ENCODE assay signal across 8 mouse cellular contexts in the genomic region with DNA sequence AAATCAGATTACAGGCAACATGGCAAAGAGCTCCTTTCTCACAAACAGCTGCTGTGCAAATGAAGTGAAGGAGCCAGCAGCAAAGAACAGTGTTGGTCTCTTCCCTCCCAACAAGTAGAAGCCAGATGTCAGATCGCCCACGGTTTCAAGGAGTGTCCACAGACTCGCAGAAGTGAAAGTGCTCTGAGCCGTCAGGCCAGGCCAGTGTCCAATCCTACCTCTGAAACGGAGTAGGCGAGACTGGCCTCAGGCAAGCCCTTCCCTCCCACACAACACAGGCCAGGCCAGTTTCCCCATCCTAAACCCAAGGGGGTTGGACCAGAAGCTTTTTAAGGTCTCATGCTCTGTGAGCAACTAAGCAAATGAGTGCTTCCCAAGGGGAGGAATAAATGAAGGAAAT. TPM values are rescaled to one million over a fixed set of nuclear protein-coding genes. Genes with fewer than 3 reads are reported as not detected.
DNase-seq lines count a peak whose midpoint lies in the region; ATAC-seq and TF ChIP-seq lines count a peak whose summit lies in the region.
"Had no signal": no experiment of that assay in that cellular context is flagged by ENCODE, and none has a peak within 500 bp of the region (broad histone marks: within the 10 kb centered on the region; RNA-seq: fewer than 3 reads in every experiment).

No protein-coding gene starts in this region.

- ATAC-seq in liver, embryonic 12.5 days = no peak
- ATAC-seq in liver, postnatal 0 days = peak; percentile 89

- TF ChIP-seq CTCF in liver, postnatal 0 days (IDR thresholded peaks at IDR 0.05; ENCODE audit: low read depth) = no peak
- no peak for TF ChIP-seq CTCF in thymus, adult 2 months (IDR thresholded peaks at IDR 0.05; ENCODE audit: borderline replicate concordance, control insufficient read depth, extremely low read depth, insufficient read depth, low read length, poor library complexity)

- TF ChIP-seq POLR2A in thymus, adult 2 months (IDR thresholded peaks at IDR 0.05; ENCODE audit: control insufficient read depth, extremely low read depth, insufficient read depth, low read length, poor library complexity) = no peak

- H3K4me1 ChIP-seq in liver, embryonic 12.5 days = peaks cover 8% of the 10 kb centered on the region; the same call in 1 of the 2 replicates
- peaks cover 38% of the 10 kb centered on the region for H3K4me1 ChIP-seq in liver, postnatal 0 days (ENCODE audit: insufficient read depth)
- H3K4me1 ChIP-seq in thymus, adult 2 months (replicated peaks; ENCODE audit: control insufficient read depth, insufficient read depth, low read length) = 0 out of 2 replicates have a peak, but pooled peaks cover 3% of the 10 kb centered on the region
- H3K4me1 ChIP-seq: midbrain, embryonic 12.5 days had no signal

- 81% methylated on average over 6 of the region's 6 CpGs for WGBS in liver, embryonic 12.5 days (ENCODE audit: insufficient replicate concordance)
- WGBS in liver, postnatal 0 days (ENCODE audit: insufficient replicate concordance) = 57% methylated on average over 6 of the region's 6 CpGs
- 83% methylated on average over 6 of the region's 6 CpGs for WGBS in thymus, adult 2 months

- H3K9ac ChIP-seq in liver, embryonic 12.5 days = no peak overlapping the region
- H3K9ac ChIP-seq in liver, postnatal 0 days (replicated peaks) = peak overlapping the region; percentile 45; the same call in 1 of the 2 replicates
- H3K9ac ChIP-seq: midbrain, embryonic 12.5 days had no signal

- TF ChIP-seq EP300 in liver, postnatal 0 days (IDR thresholded peaks at IDR 0.05; ENCODE audit: low read depth) = no peak

- peaks cover 98% of the 10 kb centered on the region for H3K36me3 ChIP-seq in liver, embryonic 12.5 days
- peaks cover 45% of the 10 kb centered on the region for H3K36me3 ChIP-seq in liver, postnatal 0 days (replicated peaks; ENCODE audit: insufficient read depth, low read length)
- H3K36me3 ChIP-seq in thymus, adult 2 months (ENCODE audit: control insufficient read depth, insufficient read depth, low read length) = peaks cover 4% of the 10 kb centered on the region; the same call in 1 of the 2 replicates

- intact Hi-C loops in gastrocnemius, postnatal 14 days (cut with DNase I; ENCODE audit: low total_unique reads) = no loop called here

- DNase-seq in liver = no peak
- peak; percentile 79 for DNase-seq in gastrocnemius, postnatal 14 days
- DNase-seq in liver, postnatal 0 days = no peak
- peak; percentile 71 for DNase-seq in testis, postnatal 14 days (ENCODE audit: low spot score)
- DNase-seq in retina, postnatal 1 day = no peak
- DNase-seq in thymus, adult 2 months = no peak

- H3K4me2 ChIP-seq in liver, embryonic 12.5 days = no peak overlapping the region
- peak overlapping the region; percentile 15; the same call in 1 of the 2 replicates for H3K4me2 ChIP-seq in liver, postnatal 0 days (ENCODE audit: low read depth, low read length)
- H3K4me2 ChIP-seq: midbrain, embryonic 12.5 days had no signal

- H3K27me3 ChIP-seq in liver, embryonic 12.5 days (replicated peaks) = no peaks in the 10 kb centered on the region
- H3K27me3 ChIP-seq in liver, postnatal 0 days (ENCODE audit: insufficient read depth, low read length) = no peaks in the 10 kb centered on the region
- H3K27me3 ChIP-seq in thymus, adult 2 months (ENCODE audit: control insufficient read depth, insufficient read depth, low read length) = no peaks in the 10 kb centered on the region
- H3K27me3 ChIP-seq: midbrain, embryonic 12.5 days had no signal

- no peaks in the 10 kb centered on the region for H3K9me3 ChIP-seq in liver, embryonic 12.5 days (replicated peaks)
- no peaks in the 10 kb centered on the region for H3K9me3 ChIP-seq in liver, postnatal 0 days (ENCODE audit: low read length)
- H3K9me3 ChIP-seq: midbrain, embryonic 12.5 days had no signal

- H3K4me3 ChIP-seq in liver, embryonic 12.5 days = no peak overlapping the region
- H3K4me3 ChIP-seq in liver, postnatal 0 days (ENCODE audit: low read depth, low read length) = no peak overlapping the region
- H3K4me3 ChIP-seq in thymus, adult 2 months (ENCODE audit: control insufficient read depth, insufficient read depth, low read length) = no peak overlapping the region
- H3K4me3 ChIP-seq: midbrain, embryonic 12.5 days had no signal

- H3K27ac ChIP-seq in liver, embryonic 12.5 days = peak overlapping the region; percentile 41; the same call in 1 of the 2 replicates
- H3K27ac ChIP-seq in liver, postnatal 0 days (ENCODE audit: low read depth) = peak overlapping the region; percentile 87
- no peak overlapping the region for H3K27ac ChIP-seq in thymus, adult 2 months (ENCODE audit: control insufficient read depth, insufficient read depth, low read length)
- H3K27ac ChIP-seq: midbrain, embryonic 12.5 days had no signal

RNA-seq across cellular contexts. Expression of a gene that starts 52.0 kb away (rescaled TPM):
- polyA plus RNA-seq in liver, embryonic 12.5 days (2016; fragmentation: Nextera tagmentation; extraction: Ambion mirVana) = 5.6 and 5.9 TPM in 2 replicates
- 10 to 100 TPM; 49.4 to 51.9 TPM for total RNA-seq in gastrocnemius, postnatal 14 days (2021)
- 17.7 and 18.0 TPM in 2 replicates for polyA plus RNA-seq in liver, postnatal 0 days (2015; fragmentation: Nextera tagmentation; extraction: Ambion mirVana)
- polyA plus RNA-seq in thymus, adult 2 months (2012; rRNA removed) = 56.4 and 62.9 TPM in 2 replicates

Comparison
In these comparisons a context has a peak if more than half of its experiments do, and no peak if none do; other contexts are left out.
1. DNase-seq: peak in gastrocnemius, postnatal 14 days (single experiment) and testis, postnatal 14 days (single experiment); none in liver (single experiment), liver, postnatal 0 days (single experiment), retina, postnatal 1 day (single experiment) and thymus, adult 2 months (single experiment).